Mouse (Mus musculus) heart, adult 2 months (tissue): ENCODE measurements around the gene Serpina12.

Experiments
- CTCF ChIP-seq: fragments of 200-600 bp; IDR thresholded peaks from 2 replicates; pipeline ENCODE4 v1.8.1; 2022; ENCODE audit warnings: antibody characterized with exemption, mild to moderate bottlenecking, moderate library complexity
- EP300 ChIP-seq: fragments of 200-500 bp; IDR thresholded peaks from 2 replicates; pipeline ENCODE4 v1.6.1; 2011; ENCODE audit warnings: low read depth, low read length, control low read depth; ENCODE audit not compliant: insufficient read depth
- POLR2A ChIP-seq: fragments of 200-500 bp; IDR thresholded peaks from 2 replicates; pipeline ENCODE4 v1.6.1; 2011; ENCODE audit warnings: mild to moderate bottlenecking, low read depth, low read length, control low read depth; ENCODE audit not compliant: insufficient read depth

- TF ChIP-seq EP300 (no peak), CTCF (no peak), POLR2A (no peak)
Measured at GRCm38 (mm10) chr12:104055755-104056154, 11.5 kb upstream of the Serpina12 start.
